Mouse (Mus musculus): ENCODE measurements at regions not wholly inside any gene's neighbourhood (a gene's known extent, or its start where the extent isn't known, plus 50 kb on each side); places are given as distances from the start of the nearest gene placed in this dataset.

- H3K27ac ChIP-seq (ENCODE audit: control insufficient read depth, insufficient read depth, low read length), result no peak overlapping the region
- WGBS, result 98% methylated on average over 2 of the region's 2 CpGs
- H3K4me3 ChIP-seq (ENCODE audit: control insufficient read depth, insufficient read depth, low read length), result no peak overlapping the region
- no peak for DNase-seq
- no peaks in the 10 kb centered on the region for H3K27me3 ChIP-seq (ENCODE audit: control insufficient read depth, insufficient read depth, low read length)
- no peaks in the 10 kb centered on the region for H3K36me3 ChIP-seq (ENCODE audit: control insufficient read depth, insufficient read depth, low read length)
- TF ChIP-seq POLR2A (IDR thresholded peaks at IDR 0.05; ENCODE audit: control insufficient read depth, extremely low read depth, insufficient read depth, low read length, poor library complexity) (no peak), CTCF (IDR thresholded peaks at IDR 0.05; ENCODE audit: borderline replicate concordance, control insufficient read depth, extremely low read depth, insufficient read depth, low read length, poor library complexity) (no peak)
- no peaks in the 10 kb centered on the region for H3K4me1 ChIP-seq (replicated peaks; ENCODE audit: control insufficient read depth, insufficient read depth, low read length)
These were observed 120.1 kb upstream of the Sox4 start for GRCm38 (mm10) chr13:29073630-29074029.

DNA sequence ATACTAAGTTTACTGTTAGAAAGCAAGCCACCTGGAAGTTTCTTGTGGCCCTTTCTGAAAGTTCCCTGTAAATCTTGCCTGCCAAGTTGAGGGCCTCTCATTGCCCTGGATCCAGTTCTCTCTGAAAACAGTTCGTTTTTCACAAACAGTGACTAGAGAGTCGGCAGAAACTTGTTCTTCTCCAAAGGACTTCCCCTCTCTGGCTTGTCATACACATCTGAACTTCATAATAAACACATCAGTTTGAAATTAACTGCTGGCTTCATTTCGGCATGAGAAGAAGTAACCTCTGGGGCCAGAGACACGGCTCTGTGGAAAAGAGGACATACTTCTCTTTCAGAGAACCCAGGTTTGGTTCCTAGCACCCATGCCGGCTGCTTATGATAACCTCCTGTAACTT is 110.4 kb upstream of the Sox4 start:
- Histone ChIP-seq H3K4me3 (ENCODE audit: control insufficient read depth, insufficient read depth, low read length) (no peak overlapping the region), H3K27ac (ENCODE audit: control insufficient read depth, insufficient read depth, low read length) (no peak overlapping the region), H3K36me3 (ENCODE audit: control insufficient read depth, insufficient read depth, low read length) (no peaks in the 10 kb centered on the region), H3K27me3 (ENCODE audit: control insufficient read depth, insufficient read depth, low read length) (no peaks in the 10 kb centered on the region), H3K4me1 (replicated peaks; ENCODE audit: control insufficient read depth, insufficient read depth, low read length) (no peaks in the 10 kb centered on the region)
- TF ChIP-seq CTCF (IDR thresholded peaks at IDR 0.05; ENCODE audit: borderline replicate concordance, control insufficient read depth, extremely low read depth, insufficient read depth, low read length, poor library complexity) (no peak), POLR2A (IDR thresholded peaks at IDR 0.05; ENCODE audit: control insufficient read depth, extremely low read depth, insufficient read depth, low read length, poor library complexity) (no peak)
- WGBS, result 89% methylated on average over 5 of the region's 5 CpGs
- no peak for DNase-seq

DNA sequence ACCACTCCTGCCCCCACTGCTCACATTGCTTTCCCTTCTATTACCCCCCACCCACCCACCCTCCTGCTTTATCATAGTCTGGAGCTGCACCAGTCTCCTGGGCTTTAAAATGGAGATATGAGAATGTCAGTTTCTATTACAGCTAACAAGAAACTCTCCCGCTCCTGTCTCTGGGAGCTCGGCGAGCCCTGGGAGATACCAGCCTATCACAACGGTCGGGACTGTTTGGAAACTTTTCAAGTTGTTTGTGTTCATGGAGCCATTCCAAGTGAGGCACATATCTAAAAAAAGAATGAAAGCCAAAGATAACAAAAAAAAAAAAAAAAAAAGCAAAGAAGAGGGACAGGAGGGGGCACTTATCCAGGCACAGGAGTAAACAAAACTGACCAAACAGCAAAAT is 105.2 kb upstream of the Sox4 start:
- no peak for DNase-seq
- no peaks in the 10 kb centered on the region for H3K4me1 ChIP-seq (replicated peaks; ENCODE audit: control insufficient read depth, insufficient read depth, low read length)
- no peaks in the 10 kb centered on the region for H3K27me3 ChIP-seq (ENCODE audit: control insufficient read depth, insufficient read depth, low read length)
- no peak overlapping the region for H3K4me3 ChIP-seq (ENCODE audit: control insufficient read depth, insufficient read depth, low read length)
- no peak overlapping the region for H3K27ac ChIP-seq (ENCODE audit: control insufficient read depth, insufficient read depth, low read length)
- no peaks in the 10 kb centered on the region for H3K36me3 ChIP-seq (ENCODE audit: control insufficient read depth, insufficient read depth, low read length)
- 89% methylated on average over 5 of the region's 5 CpGs for WGBS
- no peak for TF ChIP-seq POLR2A (IDR thresholded peaks at IDR 0.05; ENCODE audit: control insufficient read depth, extremely low read depth, insufficient read depth, low read length, poor library complexity)
- no peak for TF ChIP-seq CTCF (IDR thresholded peaks at IDR 0.05; ENCODE audit: borderline replicate concordance, control insufficient read depth, extremely low read depth, insufficient read depth, low read length, poor library complexity)

DNA sequence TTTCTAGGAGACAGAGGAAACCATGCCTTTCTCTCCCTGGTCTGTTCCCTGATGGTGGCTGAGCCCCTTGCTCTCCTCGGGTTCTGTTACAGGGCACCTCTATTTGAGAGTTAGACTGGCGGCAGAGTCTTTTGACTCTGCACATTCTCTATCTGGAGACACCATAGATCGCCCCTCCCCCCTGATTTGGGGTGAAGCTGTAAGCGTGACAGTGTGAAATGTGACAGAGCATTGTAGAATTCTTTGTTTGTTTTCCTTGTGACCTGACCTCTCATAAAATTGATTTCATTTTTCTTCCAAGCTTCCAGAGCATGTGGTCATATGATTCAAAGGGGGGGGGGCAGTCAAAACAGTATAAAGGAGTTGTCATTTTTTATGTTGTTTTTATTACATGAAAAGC is 96.2 kb upstream of the Sox4 start:
- TF ChIP-seq POLR2A (IDR thresholded peaks at IDR 0.05; ENCODE audit: control insufficient read depth, extremely low read depth, insufficient read depth, low read length, poor library complexity) (no peak), CTCF (IDR thresholded peaks at IDR 0.05; ENCODE audit: borderline replicate concordance, control insufficient read depth, extremely low read depth, insufficient read depth, low read length, poor library complexity) (no peak)
- WGBS, result 77% methylated on average over 4 of the region's 4 CpGs
- Histone ChIP-seq H3K27ac (ENCODE audit: control insufficient read depth, insufficient read depth, low read length) (no peak overlapping the region), H3K4me3 (ENCODE audit: control insufficient read depth, insufficient read depth, low read length) (no peak overlapping the region), H3K4me1 (replicated peaks; ENCODE audit: control insufficient read depth, insufficient read depth, low read length) (no peaks in the 10 kb centered on the region), H3K27me3 (ENCODE audit: control insufficient read depth, insufficient read depth, low read length) (no peaks in the 10 kb centered on the region), H3K36me3 (ENCODE audit: control insufficient read depth, insufficient read depth, low read length) (no peaks in the 10 kb centered on the region)
- DNase-seq, result no peak

- H3K27ac ChIP-seq (ENCODE audit: control insufficient read depth, insufficient read depth, low read length), result no peak overlapping the region
- H3K4me3 ChIP-seq (ENCODE audit: control insufficient read depth, insufficient read depth, low read length), result no peak overlapping the region
- WGBS, result 89% methylated on average over 7 of the region's 7 CpGs
- no peaks in the 10 kb centered on the region for H3K27me3 ChIP-seq (ENCODE audit: control insufficient read depth, insufficient read depth, low read length)
- no peak for TF ChIP-seq POLR2A (IDR thresholded peaks at IDR 0.05; ENCODE audit: control insufficient read depth, extremely low read depth, insufficient read depth, low read length, poor library complexity)
- no peak for TF ChIP-seq CTCF (IDR thresholded peaks at IDR 0.05; ENCODE audit: borderline replicate concordance, control insufficient read depth, extremely low read depth, insufficient read depth, low read length, poor library complexity)
- DNase-seq, result no peak
- H3K4me1 ChIP-seq (replicated peaks; ENCODE audit: control insufficient read depth, insufficient read depth, low read length), result no peaks in the 10 kb centered on the region
- no peaks in the 10 kb centered on the region for H3K36me3 ChIP-seq (ENCODE audit: control insufficient read depth, insufficient read depth, low read length)
These were observed 95.6 kb upstream of the Sox4 start for GRCm38 (mm10) chr13:29048990-29049576.

GRCm38 (mm10) chr13:29044655-29045054 is 91.1 kb upstream of the Sox4 start:
- Histone ChIP-seq H3K27ac (ENCODE audit: control insufficient read depth, insufficient read depth, low read length) (no peak overlapping the region), H3K27me3 (ENCODE audit: control insufficient read depth, insufficient read depth, low read length) (no peaks in the 10 kb centered on the region), H3K4me1 (replicated peaks; ENCODE audit: control insufficient read depth, insufficient read depth, low read length) (no peaks in the 10 kb centered on the region), H3K4me3 (ENCODE audit: control insufficient read depth, insufficient read depth, low read length) (no peak overlapping the region), H3K36me3 (ENCODE audit: control insufficient read depth, insufficient read depth, low read length) (no peaks in the 10 kb centered on the region)
- no peak for DNase-seq
- TF ChIP-seq CTCF (IDR thresholded peaks at IDR 0.05; ENCODE audit: borderline replicate concordance, control insufficient read depth, extremely low read depth, insufficient read depth, low read length, poor library complexity), result no peak
- WGBS, result 70% methylated on average over 4 of the region's 4 CpGs

DNA sequence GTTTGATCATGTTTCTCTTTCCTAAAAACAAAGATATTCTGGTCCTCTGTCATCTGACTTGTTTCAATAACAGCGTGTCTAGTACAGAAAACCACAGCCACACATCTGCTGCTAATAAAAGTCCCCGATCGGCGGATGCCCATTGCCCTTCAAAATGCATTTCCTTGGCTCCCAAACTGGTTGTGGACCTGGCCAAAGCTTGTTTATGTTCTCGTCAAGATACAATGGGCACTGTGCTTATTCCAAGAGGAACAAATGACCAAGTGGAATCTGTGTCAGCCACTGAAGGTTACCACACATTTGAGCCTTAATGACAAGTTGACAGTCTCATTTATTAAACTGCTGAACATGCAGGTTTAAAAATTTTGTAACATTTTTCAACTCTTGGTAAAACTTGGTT is 86.8 kb upstream of the Sox4 start:
- TF ChIP-seq CTCF (IDR thresholded peaks at IDR 0.05; ENCODE audit: borderline replicate concordance, control insufficient read depth, extremely low read depth, insufficient read depth, low read length, poor library complexity), result no peak
- no peak for TF ChIP-seq POLR2A (IDR thresholded peaks at IDR 0.05; ENCODE audit: control insufficient read depth, extremely low read depth, insufficient read depth, low read length, poor library complexity)
- DNase-seq, result no peak
- no peaks in the 10 kb centered on the region for H3K36me3 ChIP-seq (ENCODE audit: control insufficient read depth, insufficient read depth, low read length)
- WGBS, result 95% methylated on average over 5 of the region's 5 CpGs
- H3K27me3 ChIP-seq (ENCODE audit: control insufficient read depth, insufficient read depth, low read length), result no peaks in the 10 kb centered on the region
- H3K27ac ChIP-seq (ENCODE audit: control insufficient read depth, insufficient read depth, low read length), result no peak overlapping the region
- no peaks in the 10 kb centered on the region for H3K4me1 ChIP-seq (replicated peaks; ENCODE audit: control insufficient read depth, insufficient read depth, low read length)
- no peak overlapping the region for H3K4me3 ChIP-seq (ENCODE audit: control insufficient read depth, insufficient read depth, low read length)

All from thymus, adult 2 months (tissue).